Mouse (Mus musculus) hindbrain, postnatal 0 days (tissue): Measurements from ENCODE around the gene Brwd1. TPM values are rescaled to one million over a fixed set of nuclear protein-coding genes. Genes with fewer than 3 reads are reported as not detected.

Experiments used
- ATAC-seq: fragments of 200-750 bp; cut with Nextera tagmentation; 2 replicates; pipeline ENCODE4 v1.8.0; 2017; ENCODE audit warnings: mild to moderate bottlenecking, moderate TSS enrichment, moderate library complexity
- DNase-seq: peaks from one replicate; pipeline ENCODE4 v3.0.0-alpha.2; 2015; ENCODE audit warnings: low spot score
- H3K27ac ChIP-seq: fragments of 300-500 bp; sonication (generic); 2 replicates; pipeline ENCODE4 v1.5.1; 2014; ENCODE audit warnings: mild to moderate bottlenecking
- H3K27me3 ChIP-seq: fragments of 300-500 bp; sonication (generic); 2 replicates; pipeline ENCODE4 v1.6.1; 2014; ENCODE audit warnings: low read length, mixed read lengths; ENCODE audit not compliant: insufficient read depth
- H3K36me3 ChIP-seq: fragments of 300-500 bp; sonication (generic); 2 replicates; pipeline ENCODE4 v1.6.1; 2014; ENCODE audit warnings: low read length, mixed read lengths; ENCODE audit not compliant: insufficient read depth
- H3K4me1 ChIP-seq: fragments of 300-500 bp; sonication (generic); 2 replicates; pipeline ENCODE4 v1.6.1; 2014; ENCODE audit warnings: antibody characterized with exemption, low read length, mixed read lengths; ENCODE audit not compliant: insufficient read depth
- H3K4me2 ChIP-seq: fragments of 300-500 bp; sonication (generic); 2 replicates; pipeline ENCODE4 v1.6.1; 2014; ENCODE audit warnings: low read depth, mild to moderate bottlenecking, low read length, moderate library complexity, mixed read lengths
- H3K4me3 ChIP-seq: fragments of 300-500 bp; sonication (generic); 2 replicates; pipeline ENCODE4 v1.5.1; 2014; ENCODE audit warnings: low read length
- H3K9ac ChIP-seq: fragments of 300-500 bp; sonication (generic); replicated peaks from 2 replicates; pipeline ENCODE4 v1.6.1; 2014; ENCODE audit warnings: mild to moderate bottlenecking, low read length, moderate library complexity, mixed read lengths
- H3K9me3 ChIP-seq: fragments of 300-500 bp; sonication (generic); 2 replicates; pipeline ENCODE4 v1.6.1; 2016; ENCODE audit warnings: low read length, mixed read lengths
- CTCF ChIP-seq: IDR thresholded peaks from 2 replicates; pipeline ENCODE4 v1.5.1; 2016; ENCODE audit warnings: antibody characterized with exemption, control low read depth, low read depth
- WGBS: fragments of 180-500 bp; shearing (Covaris S2); extraction: QIAGEN DNeasy Blood & Tissue Kit; methylation state at CpG from one replicate; pipeline ENCODE4 v1.1.7; 2014; 5-methylcytosine and 5-hydroxymethylcytosine counted together
- polyA plus RNA-seq: library from polyadenylated mRNA; unstranded; fragments of >200 nt; fragmentation: Nextera tagmentation; extraction: Ambion mirVana; gene quantifications from 2 replicates; pipeline ENCODE4 v1.2.1, GENCODE M21; 2015
- total RNA-seq: library from RNA; depleted of rRNA; stranded (reverse); fragments of >200 nt; gene quantifications from 2 replicates; pipeline ENCODE4 v1.2.3, GENCODE M21; 2014

The Brwd1 gene
- total and polyA plus RNA-seq, 2 experiments from 2014 or later: 130 to 144 TPM

DNA sequence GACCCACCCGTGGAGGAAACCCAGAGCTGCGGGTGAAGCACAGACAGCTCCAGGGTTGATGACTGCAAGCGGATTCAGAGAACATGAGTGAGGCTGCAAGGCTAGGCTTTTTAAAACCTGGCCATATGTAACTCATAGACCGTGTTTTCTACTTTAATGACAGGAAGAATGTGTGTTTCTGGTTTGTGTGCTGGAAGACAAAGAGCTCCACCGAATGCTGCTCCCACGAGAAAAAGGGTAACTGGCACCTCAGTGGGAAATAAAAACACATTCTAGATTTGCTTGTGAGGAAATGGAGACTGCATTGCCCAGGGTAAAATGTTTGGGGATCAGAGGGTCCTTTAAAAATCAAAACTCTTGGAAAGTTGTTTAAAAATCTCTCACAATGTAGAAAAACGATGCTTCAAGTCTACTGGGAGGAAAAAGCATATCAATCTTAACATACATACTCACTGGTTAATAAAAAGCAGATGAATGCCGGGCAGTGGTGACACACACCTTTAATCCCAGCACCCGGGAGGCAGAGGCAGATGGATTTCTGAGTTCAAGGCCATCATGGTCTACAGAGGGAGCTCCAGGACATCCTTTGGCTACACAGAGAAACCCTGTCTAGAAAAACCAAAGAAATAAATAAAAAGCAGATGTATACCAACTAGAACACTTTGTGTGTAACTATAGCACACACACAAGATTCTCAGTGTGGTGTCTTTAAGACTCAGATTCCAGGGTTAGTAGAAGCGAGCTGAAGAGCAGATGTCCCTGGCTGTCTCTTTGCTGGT lies 91.0 kb downstream of the Brwd1 start:
- Histone ChIP-seq H3K4me1 (0 out of 2 replicates have a peak, but pooled peaks cover 8% of the 10 kb centered on the region), H3K9me3 (no peaks in the 10 kb centered on the region), H3K4me2 (peak overlapping the region; percentile 70), H3K36me3 (0 out of 2 replicates have a peak, but pooled peaks cover 3% of the 10 kb centered on the region), H3K27ac (peak overlapping the region; percentile 87), H3K27me3 (no peaks in the 10 kb centered on the region), H3K4me3 (peak overlapping the region; percentile 73), H3K9ac (peak overlapping the region; percentile 71)
- DNase-seq (no peak), ATAC-seq (no peak; the same call in 1 of the 2 replicates)
- 5% methylated on average over 10 of the region's 10 CpGs for WGBS
- peak; percentile 8; the same call in 1 of the 2 replicates for TF ChIP-seq CTCF

DNA sequence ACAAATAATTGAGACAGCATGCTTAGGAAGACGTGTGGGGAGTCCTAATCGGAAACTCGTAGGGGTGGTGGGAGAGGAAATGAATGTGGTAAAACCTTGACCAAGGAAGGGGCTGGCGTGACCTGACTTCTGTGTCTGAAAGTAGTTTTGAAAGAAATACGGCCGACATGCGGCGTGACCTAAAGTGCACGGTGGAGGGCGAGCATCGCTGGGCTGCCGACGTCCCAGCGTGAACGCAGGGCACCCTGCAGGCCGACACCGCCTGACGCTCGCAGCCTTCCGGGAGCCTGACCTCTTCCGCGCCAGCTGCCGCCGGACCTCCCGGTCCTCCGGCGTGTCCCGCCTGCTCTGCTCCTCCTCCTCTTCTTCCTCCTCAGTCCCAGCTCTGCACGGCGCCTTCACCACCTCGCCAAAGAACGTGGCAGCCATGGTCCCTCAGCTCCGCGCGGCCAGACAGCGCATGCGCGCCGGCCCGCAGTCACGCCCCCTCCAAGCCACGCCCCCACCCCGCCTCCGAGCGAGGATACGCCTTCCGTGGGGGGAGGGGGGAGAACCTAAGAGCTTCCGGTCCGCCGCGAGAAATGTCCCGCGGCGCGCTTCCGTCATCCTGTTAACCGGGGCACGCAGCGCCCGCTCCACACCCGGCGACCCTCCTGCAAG lies 91.7 kb downstream of the Brwd1 start, which contains the start of gene Psmg1:
TSS of gene Psmg1 (minus strand) at position 499 of the 660 bp plus-strand sequence.
- peaks cover 3% of the 10 kb centered on the region; the same call in 1 of the 2 replicates for H3K36me3 ChIP-seq
- ATAC-seq (peak; percentile 96), DNase-seq (peak; percentile 99)
- no peaks in the 10 kb centered on the region for H3K27me3 ChIP-seq
- peak within 1 kb of the TSS; percentile 73 for H3K4me3 ChIP-seq
- 0 out of 2 replicates have a peak, but pooled peaks cover 8% of the 10 kb centered on the region for H3K4me1 ChIP-seq
- H3K9ac ChIP-seq: peak within 1 kb of the TSS; percentile 71
- no peaks in the 10 kb centered on the region for H3K9me3 ChIP-seq
- peak within 1 kb of the TSS; percentile 87 for H3K27ac ChIP-seq
- peak; percentile 32; the same call in 1 of the 2 replicates for TF ChIP-seq CTCF
- peak within 1 kb of the TSS; percentile 70 for H3K4me2 ChIP-seq
- under 1% methylated on average over 62 of the region's 62 CpGs for WGBS

DNA sequence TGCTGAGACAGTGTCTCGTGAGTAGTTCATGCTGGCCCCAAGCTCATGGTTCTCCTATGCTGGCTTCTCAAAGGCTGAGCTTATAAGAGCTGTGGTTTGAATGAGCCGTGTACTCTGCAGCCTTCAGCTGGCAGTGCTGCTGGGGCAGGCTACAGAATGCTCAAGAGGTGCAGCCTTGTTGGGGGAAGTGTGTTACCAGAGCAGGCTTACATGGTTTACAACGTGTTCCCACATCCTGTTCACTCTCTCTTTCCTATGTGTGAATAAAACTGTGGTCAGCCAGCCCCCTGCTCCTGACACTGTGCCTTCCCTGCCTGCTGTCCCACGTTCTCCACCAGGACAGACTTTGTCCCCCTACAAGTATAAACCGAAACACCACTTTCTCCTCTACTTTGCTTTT lies 97.4 kb downstream of the Brwd1 start:
- no peaks in the 10 kb centered on the region; the same call in 1 of the 2 replicates for H3K36me3 ChIP-seq
- 88% methylated on average over 5 of the region's 5 CpGs for WGBS
- H3K4me2 ChIP-seq: no peak overlapping the region
- H3K4me1 ChIP-seq: no peaks in the 10 kb centered on the region
- no peak overlapping the region for H3K4me3 ChIP-seq
- no peaks in the 10 kb centered on the region for H3K9me3 ChIP-seq
- DNase-seq (no peak), ATAC-seq (no peak)
- no peak for TF ChIP-seq CTCF
- H3K27ac ChIP-seq: no peak overlapping the region
- no peak overlapping the region for H3K9ac ChIP-seq
- no peaks in the 10 kb centered on the region for H3K27me3 ChIP-seq

DNA sequence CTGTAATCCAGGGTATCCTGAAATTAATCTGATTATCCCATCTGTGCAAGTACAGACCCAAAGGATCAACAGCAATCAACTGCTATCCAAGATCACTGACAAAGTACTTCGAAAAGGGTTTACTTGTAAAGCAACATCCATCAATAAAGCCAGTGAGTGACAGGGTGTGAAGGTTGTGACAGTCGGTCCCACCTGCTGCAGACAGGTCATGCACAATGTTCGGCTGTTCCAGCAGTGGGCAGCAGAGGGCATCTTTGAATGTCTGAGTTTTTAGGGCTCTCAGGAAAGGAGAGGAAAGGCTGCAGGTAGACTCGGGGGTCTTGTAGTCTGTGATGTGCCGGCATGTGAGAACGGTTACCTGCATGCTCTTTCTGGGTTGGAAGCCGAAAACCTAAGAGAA lies 98.7 kb downstream of the Brwd1 start:
- peak; percentile 32; the same call in 1 of the 2 replicates for ATAC-seq
- Histone ChIP-seq H3K9ac (no peak overlapping the region), H3K4me2 (no peak overlapping the region), H3K36me3 (no peaks in the 10 kb centered on the region; the same call in 1 of the 2 replicates), H3K4me1 (no peaks in the 10 kb centered on the region), H3K27me3 (no peaks in the 10 kb centered on the region), H3K27ac (no peak overlapping the region), H3K9me3 (no peaks in the 10 kb centered on the region), H3K4me3 (no peak overlapping the region)
- peak; percentile 48 for DNase-seq
- 83% methylated on average over 7 of the region's 7 CpGs for WGBS
- TF ChIP-seq CTCF: peak; percentile 64

DNA sequence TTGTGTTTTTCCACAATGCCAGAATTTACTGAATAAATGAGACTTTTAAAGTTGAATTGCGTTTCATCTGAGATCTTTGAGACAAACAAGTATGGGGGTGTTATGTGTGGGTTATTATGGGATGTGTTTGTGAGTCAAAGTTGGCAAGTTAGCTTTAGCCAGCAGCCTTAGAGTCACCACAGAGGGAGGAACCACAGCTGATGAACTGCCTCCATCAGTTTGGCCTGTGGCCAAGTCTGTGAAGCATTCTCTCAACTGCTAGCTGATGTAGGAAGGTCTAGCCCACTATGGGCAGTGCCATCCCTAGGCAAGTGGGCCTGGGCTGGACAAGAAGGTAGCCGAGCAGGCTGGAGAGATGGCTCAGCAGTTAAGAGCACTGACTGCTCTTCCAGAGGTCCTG lies 111.5 kb downstream of the Brwd1 start:
- Histone ChIP-seq H3K4me2 (no peak overlapping the region), H3K36me3 (no peaks in the 10 kb centered on the region), H3K9ac (no peak overlapping the region), H3K27ac (no peak overlapping the region), H3K4me1 (no peaks in the 10 kb centered on the region), H3K9me3 (no peaks in the 10 kb centered on the region), H3K4me3 (no peak overlapping the region), H3K27me3 (no peaks in the 10 kb centered on the region)
- ATAC-seq: no peak
- no peak for DNase-seq
- TF ChIP-seq CTCF: no peak
- WGBS: 90% methylated on average over 2 of the region's 2 CpGs

DNA sequence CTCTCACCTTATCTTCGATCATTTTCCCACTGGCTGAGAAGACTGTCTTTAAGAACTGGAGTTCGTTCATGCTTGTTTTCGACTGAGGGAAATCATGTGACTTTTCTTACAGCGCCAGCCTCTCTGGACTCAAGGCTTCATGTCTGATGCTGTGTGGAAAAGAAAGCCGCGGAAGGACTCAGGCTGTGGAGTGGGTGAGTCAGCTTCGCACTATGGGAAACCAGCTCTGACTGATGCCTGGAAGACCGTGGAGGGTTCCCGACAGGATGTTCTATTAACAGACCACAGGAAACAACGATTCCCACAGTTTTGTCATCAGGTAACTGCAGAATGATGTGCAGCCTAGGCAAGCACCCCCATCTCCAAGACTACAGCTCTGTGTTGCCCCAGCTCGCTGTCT lies 114.9 kb downstream of the Brwd1 start:
- 85% methylated on average over 11 of the region's 11 CpGs for WGBS
- Histone ChIP-seq H3K4me2 (no peak overlapping the region), H3K9ac (no peak overlapping the region), H3K27ac (no peak overlapping the region), H3K4me1 (no peaks in the 10 kb centered on the region), H3K36me3 (no peaks in the 10 kb centered on the region), H3K4me3 (no peak overlapping the region), H3K9me3 (no peaks in the 10 kb centered on the region), H3K27me3 (no peaks in the 10 kb centered on the region)
- TF ChIP-seq CTCF: no peak
- no peak for ATAC-seq
- no peak for DNase-seq
